Mouse (Mus musculus): ENCODE measurements around the gene Ly6g6c. TPM values are rescaled to one million over a fixed set of nuclear protein-coding genes. Genes with fewer than 3 reads are reported as not detected.
A peak's percentile ranks its signal among the peaks of the same experiment; 100 is the strongest.

The Ly6g6c gene
- polyA plus RNA-seq, 1 experiment from 2014 or later, result 131 TPM

DNA sequence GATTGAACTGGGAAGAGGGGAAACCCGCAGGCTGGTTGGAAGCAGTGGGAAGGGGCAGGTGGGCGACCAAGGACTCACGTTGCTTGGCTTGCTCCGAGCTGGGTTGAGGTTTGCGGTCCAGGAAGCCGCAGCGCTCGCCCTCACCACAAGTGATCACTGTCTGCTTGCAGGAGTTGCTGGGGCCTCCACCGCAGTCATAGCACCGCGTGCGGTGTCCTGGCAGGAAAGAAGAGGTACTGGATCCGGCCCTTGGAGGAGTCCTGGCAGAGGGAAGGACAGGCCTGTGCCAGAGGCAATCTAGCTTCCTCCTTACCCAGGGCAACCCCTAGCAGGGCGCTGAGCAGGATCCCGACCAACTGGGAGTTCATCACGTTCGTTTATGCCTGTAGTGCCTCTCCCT, 8.9 kb downstream of the Ly6g6c start:
- Histone ChIP-seq H3K4me3 (replicated peaks) (no peak overlapping the region), H3K4me1 (peaks cover 34% of the 10 kb centered on the region), H3K36me3 (no peaks in the 10 kb centered on the region), H3K27me3 (no peaks in the 10 kb centered on the region), H3K4me2 (replicated peaks) (no peak overlapping the region), H3K9ac (no peak overlapping the region), H3K9me3 (replicated peaks) (no peaks in the 10 kb centered on the region), H3K27ac (replicated peaks) (no peak overlapping the region)
- ATAC-seq (ENCODE audit: insufficient number of reproducible peaks, low FRiP score, low TSS enrichment, low read depth), result no peak
- 43% methylated on average over 17 of the region's 17 CpGs for WGBS

DNA sequence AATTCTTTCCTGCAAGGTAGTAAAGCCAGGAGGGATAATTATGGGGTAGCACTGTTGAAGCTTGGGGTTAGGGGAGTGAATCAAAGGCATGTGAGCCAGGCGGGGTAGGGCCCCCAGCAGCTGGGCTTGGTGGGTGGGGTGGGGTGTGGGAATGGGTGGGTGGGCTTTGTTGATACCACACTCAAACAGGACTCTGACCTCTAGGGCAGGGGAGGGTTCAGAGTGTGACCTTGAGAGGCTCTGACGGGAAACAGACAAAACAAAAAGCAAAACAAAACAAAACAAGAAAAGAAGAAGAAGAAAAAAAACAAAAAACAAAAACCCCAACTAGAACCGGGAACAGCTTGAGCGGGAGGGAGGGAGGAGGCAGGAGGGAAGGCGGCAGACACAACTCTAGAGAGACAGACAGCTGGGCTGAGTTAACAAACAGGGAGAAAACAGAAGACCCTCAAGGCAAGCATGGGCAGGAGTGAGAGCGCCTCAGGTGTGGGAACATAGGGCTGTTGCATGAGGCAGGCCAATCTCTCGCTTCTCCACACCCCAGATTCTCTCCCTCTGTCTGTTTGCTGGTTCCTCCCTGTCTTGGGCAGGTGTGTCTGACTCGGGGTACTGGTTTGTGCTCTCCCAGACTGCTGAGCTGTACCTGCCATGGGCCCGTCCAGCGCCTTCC, 11.5 kb downstream of the Ly6g6c start, which contains the start of gene Ly6g6e:
Ly6g6e (plus strand) TSS at position 396 of the 670 bp plus-strand sequence.
- Histone ChIP-seq H3K4me1 (peaks cover 25% of the 10 kb centered on the region), H3K36me3 (no peaks in the 10 kb centered on the region), H3K4me3 (replicated peaks) (peak within 1 kb of the TSS; percentile 10; the same call in 1 of the 2 replicates), H3K27me3 (no peaks in the 10 kb centered on the region), H3K27ac (replicated peaks) (peak within 1 kb of the TSS; percentile 51), H3K9ac (no peak within 1 kb of the TSS), H3K9me3 (replicated peaks) (no peaks in the 10 kb centered on the region), H3K4me2 (replicated peaks) (peak within 1 kb of the TSS; percentile 34)
- peak; percentile 47; the same call in 1 of the 2 replicates for ATAC-seq (ENCODE audit: insufficient number of reproducible peaks, low FRiP score, low TSS enrichment, low read depth)
- WGBS, result 11% methylated on average over 10 of the region's 10 CpGs

DNA sequence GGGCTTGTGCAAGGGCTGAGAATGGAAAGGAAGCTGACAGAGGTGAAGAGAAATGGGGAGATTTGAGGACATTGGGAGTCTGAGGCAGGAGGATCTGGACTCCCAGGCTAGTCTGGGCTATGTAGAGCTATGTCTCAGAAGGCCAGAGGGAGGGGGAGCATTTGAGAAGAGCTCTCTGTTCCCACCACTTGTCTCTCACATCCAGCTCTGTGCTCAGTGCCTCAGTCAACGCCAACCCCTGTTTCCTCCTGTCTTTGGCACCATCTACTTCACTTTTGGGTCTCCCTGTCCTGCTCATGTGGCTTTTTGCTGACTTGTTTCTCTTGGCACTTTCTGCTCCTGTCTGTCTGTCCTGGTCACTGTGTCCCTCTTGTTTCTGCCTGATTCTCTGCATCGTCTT, 12.1 kb downstream of the Ly6g6c start:
- Histone ChIP-seq H3K4me2 (replicated peaks) (peak overlapping the region; percentile 34), H3K4me3 (replicated peaks) (peak overlapping the region; percentile 10; the same call in 1 of the 2 replicates), H3K27ac (replicated peaks) (peak overlapping the region; percentile 51)

DNA sequence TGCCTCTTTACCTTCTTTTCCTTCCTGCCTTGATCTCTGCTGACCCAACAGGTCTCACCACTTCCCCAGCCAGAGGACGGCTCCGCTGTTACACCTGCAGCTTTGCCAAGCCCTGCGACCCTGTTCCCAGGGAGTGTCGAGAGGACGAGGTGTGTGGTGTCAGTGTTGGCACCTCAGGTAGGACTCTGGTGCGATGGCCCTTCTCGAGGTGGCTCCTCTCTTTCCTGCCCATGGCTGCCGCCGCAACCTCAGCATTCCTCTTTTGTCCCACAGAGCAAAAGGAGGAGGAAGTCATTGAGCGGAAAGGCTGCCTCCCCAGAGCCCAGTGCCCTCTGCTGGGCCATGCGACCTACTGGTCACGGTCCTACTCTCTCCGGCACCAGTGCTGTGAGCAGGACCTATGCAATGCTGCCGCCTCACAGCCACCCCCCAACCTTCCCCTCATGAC, 12.6 kb downstream of the Ly6g6c start, which contains the start of gene Ly6g6d:
Ly6g6d (minus strand) TSS at position 280 of the 448 bp plus-strand sequence.
- no peak for ATAC-seq (ENCODE audit: insufficient number of reproducible peaks, low FRiP score, low TSS enrichment, low read depth)
- 16% methylated on average over 14 of the region's 14 CpGs for WGBS
- peak within 1 kb of the TSS; percentile 34 for H3K4me2 ChIP-seq (replicated peaks)

More for the DNA sequence above, 12.1 kb downstream of the Ly6g6c start:
- Histone ChIP-seq H3K9me3 (replicated peaks) (no peaks in the 10 kb centered on the region), H3K36me3 (no peaks in the 10 kb centered on the region), H3K4me1 (peaks cover 25% of the 10 kb centered on the region), H3K27me3 (no peaks in the 10 kb centered on the region), H3K9ac (no peak overlapping the region)
- 21% methylated on average over 2 of the region's 2 CpGs for WGBS
- no peak for ATAC-seq (ENCODE audit: insufficient number of reproducible peaks, low FRiP score, low TSS enrichment, low read depth)

DNA sequence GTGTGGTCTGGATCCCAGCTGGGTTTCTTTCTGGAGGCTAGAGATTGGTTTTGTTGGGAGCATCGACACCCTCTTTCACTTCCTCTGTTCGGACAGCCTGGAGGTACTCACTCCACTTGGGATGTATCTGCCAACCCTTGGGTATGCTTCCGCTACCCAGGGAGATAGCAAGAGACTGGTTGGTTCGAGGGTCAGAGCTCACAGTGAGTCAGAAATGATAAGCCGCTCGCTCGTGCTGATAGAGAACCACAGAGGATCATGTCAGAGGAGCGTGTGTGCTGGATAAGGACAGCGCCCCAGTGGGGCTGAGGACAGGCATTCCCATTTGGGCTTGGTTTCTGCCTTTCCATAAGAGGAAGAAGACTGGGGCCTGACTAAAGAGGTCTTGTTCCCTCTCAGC, 14.6 kb downstream of the Ly6g6c start:
- H3K27ac ChIP-seq (replicated peaks), result no peak overlapping the region
- no peaks in the 10 kb centered on the region for H3K27me3 ChIP-seq
- ATAC-seq (ENCODE audit: insufficient number of reproducible peaks, low FRiP score, low TSS enrichment, low read depth), result no peak
- WGBS, result 58% methylated on average over 9 of the region's 9 CpGs
- no peak overlapping the region for H3K4me2 ChIP-seq (replicated peaks)
- no peak overlapping the region for H3K4me3 ChIP-seq (replicated peaks)
- H3K4me1 ChIP-seq, result peaks cover 18% of the 10 kb centered on the region
- no peaks in the 10 kb centered on the region for H3K9me3 ChIP-seq (replicated peaks)
- H3K36me3 ChIP-seq, result no peaks in the 10 kb centered on the region
- H3K9ac ChIP-seq, result no peak overlapping the region

More for the DNA sequence above, 12.6 kb downstream of the Ly6g6c start, which contains the start of gene Ly6g6d:
- Histone ChIP-seq H3K4me3 (replicated peaks) (peak within 1 kb of the TSS; percentile 10; the same call in 1 of the 2 replicates), H3K9me3 (replicated peaks) (no peaks in the 10 kb centered on the region), H3K27me3 (no peaks in the 10 kb centered on the region), H3K27ac (replicated peaks) (peak within 1 kb of the TSS; percentile 51), H3K9ac (no peak within 1 kb of the TSS), H3K4me1 (peaks cover 25% of the 10 kb centered on the region), H3K36me3 (no peaks in the 10 kb centered on the region)

DNA sequence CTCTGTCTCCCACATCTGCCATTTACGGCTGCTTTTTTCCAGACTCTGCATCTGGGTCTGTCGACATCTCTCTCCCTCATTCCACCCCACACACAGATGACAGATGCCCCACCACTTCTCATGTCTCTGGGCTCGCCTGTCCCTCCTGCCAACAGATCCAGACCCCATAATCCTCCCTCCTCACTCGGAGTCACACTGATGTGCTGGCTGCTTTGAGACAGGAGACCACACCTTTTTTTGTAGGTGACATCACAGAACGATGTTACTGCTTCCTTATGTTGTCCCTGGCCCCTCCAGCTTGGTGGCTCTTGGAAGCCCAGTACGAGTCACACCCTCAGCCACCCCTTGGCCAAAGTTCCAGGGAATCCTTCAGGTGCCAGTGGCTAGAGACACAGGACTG, 15.1 kb downstream of the Ly6g6c start:
- H3K27ac ChIP-seq (replicated peaks), result no peak overlapping the region
- H3K4me2 ChIP-seq (replicated peaks), result no peak overlapping the region
- ATAC-seq (ENCODE audit: insufficient number of reproducible peaks, low FRiP score, low TSS enrichment, low read depth), result no peak
- H3K4me3 ChIP-seq (replicated peaks), result no peak overlapping the region
- H3K9ac ChIP-seq, result no peak overlapping the region; the same call in 1 of the 2 replicates
- H3K27me3 ChIP-seq, result no peaks in the 10 kb centered on the region
- no peaks in the 10 kb centered on the region for H3K36me3 ChIP-seq
- H3K9me3 ChIP-seq (replicated peaks), result no peaks in the 10 kb centered on the region
- H3K4me1 ChIP-seq, result peaks cover 18% of the 10 kb centered on the region
- 40% methylated on average over 6 of the region's 6 CpGs for WGBS

DNA sequence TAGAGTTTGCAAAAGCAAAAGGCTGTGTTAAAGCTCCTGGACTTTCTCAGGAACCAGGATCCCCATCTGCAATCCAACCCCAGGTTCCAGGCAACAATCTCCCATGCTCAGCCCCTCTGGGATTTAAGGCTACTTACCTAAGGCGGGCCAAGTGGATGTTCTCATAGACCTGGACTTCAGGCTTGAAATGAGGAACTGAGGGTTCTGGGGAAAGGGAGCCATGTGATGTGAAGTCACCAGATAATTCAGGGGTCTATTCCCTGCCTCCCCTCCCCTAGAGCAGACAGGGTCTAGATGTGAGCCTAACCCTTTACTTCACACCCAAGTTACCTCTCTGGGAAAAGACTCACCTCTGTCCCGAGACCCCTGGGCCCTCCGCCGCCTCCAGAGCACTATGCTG, 15.5 kb downstream of the Ly6g6c start:
- H3K4me2 ChIP-seq (replicated peaks), result no peak overlapping the region
- no peak overlapping the region for H3K4me3 ChIP-seq (replicated peaks)
- H3K27ac ChIP-seq (replicated peaks), result no peak overlapping the region
- no peak for ATAC-seq (ENCODE audit: insufficient number of reproducible peaks, low FRiP score, low TSS enrichment, low read depth)
- H3K4me1 ChIP-seq, result peaks cover 18% of the 10 kb centered on the region
- H3K9ac ChIP-seq, result no peak overlapping the region; the same call in 1 of the 2 replicates
- H3K36me3 ChIP-seq, result no peaks in the 10 kb centered on the region
- H3K9me3 ChIP-seq (replicated peaks), result no peaks in the 10 kb centered on the region
- WGBS, result 68% methylated on average over 4 of the region's 4 CpGs
- no peaks in the 10 kb centered on the region for H3K27me3 ChIP-seq

DNA sequence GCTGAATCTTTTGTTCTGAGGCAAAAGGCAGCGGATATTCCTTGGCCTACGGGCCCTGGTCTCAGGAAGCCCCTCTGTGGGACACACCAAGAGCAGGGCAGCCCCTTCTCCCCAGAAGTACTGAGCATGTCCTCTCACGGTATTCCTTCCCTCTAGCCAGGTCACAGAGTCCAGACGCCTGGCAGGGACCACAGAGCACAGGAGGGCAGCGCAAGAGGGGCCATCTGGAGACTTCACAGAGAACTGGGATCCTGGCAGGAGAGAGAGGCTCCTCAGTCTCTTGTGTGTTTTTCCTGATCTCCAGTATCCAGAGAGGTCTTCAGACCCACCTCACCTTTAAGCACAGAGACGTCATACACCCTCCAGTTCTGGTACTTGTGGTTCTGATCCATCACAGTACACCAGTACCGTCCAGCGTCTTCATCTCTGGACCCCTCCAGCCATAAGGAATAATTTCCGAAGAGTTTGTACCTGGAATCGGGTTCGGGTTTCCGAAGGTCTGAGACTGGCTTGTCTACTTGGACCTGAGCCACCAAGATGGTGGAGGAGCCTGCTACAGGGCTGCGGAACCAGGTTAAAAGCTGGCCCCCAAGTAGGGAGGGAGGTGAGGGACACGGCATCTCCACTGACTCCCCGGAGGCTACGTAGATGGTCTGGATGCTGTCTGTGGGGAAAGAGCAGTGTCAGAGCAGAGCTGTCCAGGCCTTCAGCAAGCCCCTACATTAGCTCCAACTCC, 17.8 kb downstream of the Ly6g6c start:
- Histone ChIP-seq H3K9ac (no peak overlapping the region), H3K4me1 (peaks cover 2% of the 10 kb centered on the region; the same call in 1 of the 2 replicates), H3K4me2 (replicated peaks) (no peak overlapping the region), H3K36me3 (no peaks in the 10 kb centered on the region), H3K9me3 (replicated peaks) (no peaks in the 10 kb centered on the region), H3K27me3 (no peaks in the 10 kb centered on the region), H3K27ac (replicated peaks) (no peak overlapping the region), H3K4me3 (replicated peaks) (no peak overlapping the region)
- WGBS, result 83% methylated on average over 16 of the region's 16 CpGs
- no peak for ATAC-seq (ENCODE audit: insufficient number of reproducible peaks, low FRiP score, low TSS enrichment, low read depth)

DNA sequence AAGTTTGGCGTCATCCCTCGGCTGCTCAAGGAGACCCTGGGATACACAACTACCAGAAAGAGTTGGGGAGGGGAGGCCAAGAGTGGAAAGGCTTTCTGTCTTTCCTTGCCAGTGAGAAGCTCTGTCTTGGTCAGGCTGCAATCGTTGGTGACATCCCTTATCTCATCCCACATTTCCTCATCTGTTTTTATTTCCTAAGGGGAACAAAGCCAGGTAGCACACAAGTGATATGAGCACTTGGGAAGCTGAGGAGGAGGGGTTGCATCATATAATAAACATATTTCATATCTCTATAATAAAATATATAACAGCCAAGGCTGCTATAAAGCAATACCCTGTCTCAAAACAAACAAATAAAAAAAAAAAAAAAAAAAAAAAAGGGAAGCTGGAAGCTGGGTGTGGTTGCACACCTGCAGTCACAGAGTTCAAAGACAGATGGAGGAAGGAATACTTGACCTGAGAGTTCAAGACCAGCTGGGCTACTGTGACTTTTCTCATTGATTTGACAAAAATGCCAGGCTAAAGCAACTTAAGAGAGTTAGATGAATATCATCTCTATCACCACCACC, 18.8 kb downstream of the Ly6g6c start:
- no peak overlapping the region for H3K4me2 ChIP-seq (replicated peaks)
- H3K4me1 ChIP-seq, result no peaks in the 10 kb centered on the region
- no peak overlapping the region for H3K27ac ChIP-seq (replicated peaks)
- H3K27me3 ChIP-seq, result no peaks in the 10 kb centered on the region
- H3K36me3 ChIP-seq, result no peaks in the 10 kb centered on the region
- no peak for ATAC-seq (ENCODE audit: insufficient number of reproducible peaks, low FRiP score, low TSS enrichment, low read depth)
- 79% methylated on average over 3 of the region's 3 CpGs for whole genome bisulfite sequencing
- H3K9me3 ChIP-seq (replicated peaks), result no peaks in the 10 kb centered on the region
- no peak overlapping the region for H3K4me3 ChIP-seq (replicated peaks)
- H3K9ac ChIP-seq, result no peak overlapping the region

DNA sequence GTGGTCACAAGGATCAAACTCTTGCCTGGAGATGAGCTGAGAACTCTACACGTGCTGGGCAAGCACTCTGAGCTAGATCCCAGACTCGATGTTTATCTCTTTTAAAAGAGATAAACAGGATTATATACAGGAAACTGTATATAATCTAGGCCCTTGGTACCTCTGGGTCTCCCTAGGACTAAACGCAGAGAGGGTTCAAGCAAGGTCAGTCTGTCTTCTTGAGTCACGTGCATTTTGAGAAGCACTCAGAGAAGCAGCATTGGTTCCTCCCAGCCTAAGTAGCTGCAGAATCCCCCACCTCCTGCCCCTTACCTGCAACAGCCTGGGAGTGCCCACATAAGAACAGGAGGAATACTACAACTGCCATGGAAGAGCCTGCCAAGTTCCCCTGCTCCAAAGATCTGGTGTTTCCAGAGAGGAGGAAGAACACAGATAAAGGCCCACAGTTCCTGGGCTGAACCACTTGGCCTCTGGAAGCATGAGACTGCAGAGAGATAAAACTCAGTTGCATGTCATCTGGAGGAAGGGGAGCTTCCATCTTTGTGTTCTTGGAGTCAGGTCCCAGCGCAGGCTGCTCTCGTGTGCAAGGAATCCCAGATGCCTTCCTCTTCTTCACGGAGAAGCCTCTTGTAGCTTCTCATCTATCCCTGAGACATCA, 20.1 kb downstream of the Ly6g6c start, which contains the start of gene Ly6g6f:
Ly6g6f (minus strand) TSS at position 403 of the 658 bp plus-strand sequence.
- Histone ChIP-seq H3K9me3 (replicated peaks) (no peaks in the 10 kb centered on the region), H3K27ac (replicated peaks) (no peak within 1 kb of the TSS), H3K27me3 (no peaks in the 10 kb centered on the region), H3K9ac (no peak within 1 kb of the TSS), H3K4me1 (peaks cover 6% of the 10 kb centered on the region), H3K4me2 (replicated peaks) (no peak within 1 kb of the TSS), H3K36me3 (no peaks in the 10 kb centered on the region), H3K4me3 (replicated peaks) (no peak within 1 kb of the TSS)
- ATAC-seq (ENCODE audit: insufficient number of reproducible peaks, low FRiP score, low TSS enrichment, low read depth), result no peak
- 72% methylated on average over 7 of the region's 7 CpGs for WGBS

DNA sequence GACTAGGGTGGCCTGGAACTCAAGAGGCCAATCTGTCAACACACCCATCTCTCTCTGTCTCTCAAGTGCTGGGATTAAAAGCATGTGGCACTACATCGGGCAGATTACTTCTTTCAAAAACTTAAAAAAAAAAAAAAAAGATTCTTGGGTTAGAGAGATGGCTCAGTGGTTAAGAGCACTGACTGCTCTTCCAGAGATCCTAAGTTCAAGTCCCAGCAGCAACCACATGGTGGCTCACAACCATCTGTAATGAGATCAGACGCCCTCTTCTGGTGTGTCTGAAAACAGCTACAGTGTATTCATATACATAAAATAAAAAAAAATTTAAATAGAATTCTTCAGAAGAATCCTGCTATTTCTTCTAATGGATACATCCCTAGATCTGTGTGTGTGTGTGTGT, 23.0 kb downstream of the Ly6g6c start:
- H3K4me1 ChIP-seq, result peaks cover 13% of the 10 kb centered on the region
- H3K9me3 ChIP-seq (replicated peaks), result no peaks in the 10 kb centered on the region
- H3K4me2 ChIP-seq (replicated peaks), result no peak overlapping the region
- peaks cover 20% of the 10 kb centered on the region for H3K36me3 ChIP-seq
- WGBS, result 31% methylated on average over 2 of the region's 2 CpGs
- no peak overlapping the region for H3K27ac ChIP-seq (replicated peaks)
- no peaks in the 10 kb centered on the region for H3K27me3 ChIP-seq
- H3K9ac ChIP-seq, result no peak overlapping the region
- H3K4me3 ChIP-seq (replicated peaks), result no peak overlapping the region
- no peak for ATAC-seq (ENCODE audit: insufficient number of reproducible peaks, low FRiP score, low TSS enrichment, low read depth)

Measured in embryonic facial prominence, embryonic 15.5 days (tissue).